Mouse (Mus musculus) CH12.LX (cell line): Measurements from ENCODE around the gene Arf3.

Experiments used
- CTCF ChIP-seq, 2 experiments: IDR thresholded peaks in 1 of 2; conservative IDR thresholded peaks in 1 of 2; 2 replicates each; pipeline ENCODE4 v1.5.1; 2011 to 2012; ENCODE audit warnings: low read depth in 2 of 2, low read length in 2 of 2, improper control_type of control experiment in 1 of 2, inconsistent platforms in 1 of 2, mild to moderate bottlenecking in 1 of 2, moderate library complexity in 1 of 2
- E2F4 ChIP-seq: IDR thresholded peaks from 2 replicates; pipeline ENCODE4 v1.6.1; 2011; ENCODE audit warnings: low read depth, low read length, improper control_type of control experiment; ENCODE audit not compliant: insufficient replicate concordance
- EP300 ChIP-seq: IDR thresholded peaks from 2 replicates; pipeline ENCODE4 v1.6.1; 2011; ENCODE audit warnings: low read length, improper control_type of control experiment
- GABPA ChIP-seq: IDR thresholded peaks from 2 replicates; pipeline ENCODE4 v1.6.1; 2012; ENCODE audit warnings: low read depth, low read length, improper control_type of control experiment, inconsistent platforms; ENCODE audit not compliant: insufficient replicate concordance
- MAZ ChIP-seq: IDR thresholded peaks from 2 replicates; pipeline ENCODE4 v1.6.1; 2012; ENCODE audit warnings: low read depth, mild to moderate bottlenecking, inconsistent platforms, low read length, improper control_type of control experiment, moderate library complexity
- NELFE ChIP-seq: IDR thresholded peaks from 2 replicates; pipeline ENCODE4 v1.6.1; 2011; ENCODE audit warnings: low read depth, low read length, improper control_type of control experiment
- POLR2A ChIP-seq: IDR thresholded peaks from 2 replicates; pipeline ENCODE4 v1.6.1; 2011; ENCODE audit warnings: low read depth, mild to moderate bottlenecking, improper control_type of control experiment, low read length
- RCOR1 ChIP-seq: conservative IDR thresholded peaks from 2 replicates; pipeline ENCODE4 v1.6.1; 2012; ENCODE audit warnings: low read depth, mild to moderate bottlenecking, inconsistent platforms, low read length, improper control_type of control experiment
- TCF12 ChIP-seq: IDR thresholded peaks from 2 replicates; pipeline ENCODE4 v1.6.1; 2014; ENCODE audit warnings: low read depth, mild to moderate bottlenecking, inconsistent platforms, low read length, improper control_type of control experiment
- ZC3H11A ChIP-seq: IDR thresholded peaks from 2 replicates; pipeline ENCODE4 v1.6.1; 2012; ENCODE audit warnings: low read depth, mild to moderate bottlenecking, inconsistent platforms, low read length, improper control_type of control experiment
- ZKSCAN1 ChIP-seq: IDR thresholded peaks from 2 replicates; pipeline ENCODE4 v1.6.1; 2012; ENCODE audit warnings: low read depth, inconsistent platforms, low read length, improper control_type of control experiment, borderline replicate concordance

- TF ChIP-seq CTCF (conservative IDR thresholded peaks at IDR 0.05 in 1 of 2, IDR thresholded peaks at IDR 0.05 in 1 of 2; ENCODE audit: low read depth in 2 of 2, low read length in 2 of 2) (no peak), TCF12 (no peak), NELFE (no peak), POLR2A (no peak), MAZ (no peak), GABPA (no peak), ZC3H11A (no peak), RCOR1 (no peak), ZKSCAN1 (no peak), EP300 (no peak), E2F4 (no peak)
These were observed 44.1 kb upstream of the Arf3 start for GRCm38 (mm10) chr15:98806809-98807770.
